In the genomic region with DNA sequence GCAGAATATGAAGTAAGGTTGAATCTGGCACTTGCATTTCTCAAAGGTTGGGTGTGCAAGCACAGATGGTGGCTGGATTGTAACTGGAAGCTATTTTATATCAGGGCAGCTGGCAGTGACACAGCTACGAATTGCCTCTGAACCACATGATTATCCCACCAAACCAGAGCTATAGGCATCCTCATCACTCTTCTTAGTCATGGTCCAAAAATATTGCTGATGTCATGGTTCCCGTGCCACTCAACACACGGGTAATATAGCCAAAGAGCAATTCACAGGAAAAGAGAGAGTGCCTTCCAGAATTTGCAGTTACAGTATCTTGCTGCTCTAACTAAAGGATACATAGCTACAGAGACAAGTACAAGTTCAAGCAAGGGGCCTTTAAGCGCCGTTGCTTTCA, we compare ENCODE assay signal across 23 mouse cellular contexts. TPM values are rescaled to one million over a fixed set of nuclear protein-coding genes. Genes with fewer than 3 reads are reported as not detected.
"Had no signal": no experiment of that assay in that cellular context is flagged by ENCODE, and none has a peak within 500 bp of the region (broad histone marks: within the 10 kb centered on the region; RNA-seq: fewer than 3 reads in every experiment).

No protein-coding gene starts in this region.

- H3K4me1 ChIP-seq: liver, embryonic 15.5 days; lung, embryonic 15.5 days; megakaryocyte, embryonic 14.5 days; midbrain, embryonic 12.5 days; midbrain, embryonic 15.5 days; neural tube, embryonic 12.5 days had no signal

- DNase-seq: liver, postnatal 0 days; lung, adult 2 months; lung, postnatal 14 days; lung, postnatal 36 days; retina, postnatal 1 day; right cerebral cortex, adult 18-20 months; right cerebral cortex, postnatal 25 days; right cerebral cortex, postnatal 4 days; thymus, adult 18-20 months; thymus, postnatal 14 days; thymus, postnatal 36 days had no signal

- H3K9me3 ChIP-seq: liver, embryonic 15.5 days; lung, embryonic 15.5 days; midbrain, embryonic 12.5 days; midbrain, embryonic 15.5 days; neural tube, embryonic 12.5 days had no signal

- H3K36me3 ChIP-seq: liver, embryonic 15.5 days; lung, embryonic 15.5 days; midbrain, embryonic 12.5 days; midbrain, embryonic 15.5 days; neural tube, embryonic 12.5 days had no signal

- H3K27ac ChIP-seq: liver, embryonic 15.5 days; lung, embryonic 15.5 days; macrophage; midbrain, embryonic 12.5 days; midbrain, embryonic 15.5 days; neural tube, embryonic 12.5 days had no signal

- H3K4me3 ChIP-seq: liver, embryonic 15.5 days; lung, embryonic 15.5 days; megakaryocyte, embryonic 14.5 days; midbrain, embryonic 12.5 days; midbrain, embryonic 15.5 days; neural tube, embryonic 12.5 days had no signal

- H3K27me3 ChIP-seq: liver, embryonic 15.5 days; lung, embryonic 15.5 days; megakaryocyte, embryonic 14.5 days; midbrain, embryonic 12.5 days; midbrain, embryonic 15.5 days; neural tube, embryonic 12.5 days had no signal

- ATAC-seq: liver, postnatal 0 days; lung, postnatal 0 days; midbrain, embryonic 15.5 days had no signal

- H3K9ac ChIP-seq: liver, embryonic 15.5 days; liver, postnatal 0 days; lung, embryonic 15.5 days; midbrain, embryonic 12.5 days; midbrain, embryonic 15.5 days; neural tube, embryonic 12.5 days had no signal

- H3K4me2 ChIP-seq: liver, embryonic 15.5 days; lung, embryonic 15.5 days; midbrain, embryonic 12.5 days; midbrain, embryonic 15.5 days; neural tube, embryonic 12.5 days had no signal

RNA-seq across cellular contexts. Expression of gene Pax3, which starts 37.4 kb away (rescaled TPM):
- total RNA-seq: megakaryocyte progenitor cell, adult 5-6 weeks; monocyte, adult 5-6 weeks had no signal
- polyA plus RNA-seq: liver, postnatal 0 days; lung, adult 2 months; lung, postnatal 0 days; macrophage; small intestine, adult 2 months; stomach, embryonic 14.5 days had no signal
